Mouse (Mus musculus): ENCODE data around the gene Rpgrip1l. TPM values are rescaled to one million over a fixed set of nuclear protein-coding genes. Genes with fewer than 3 reads are reported as not detected.

Rpgrip1l gene
- polyA plus RNA-seq, 1 experiment from 2014 or later = 13.8 TPM

DNA sequence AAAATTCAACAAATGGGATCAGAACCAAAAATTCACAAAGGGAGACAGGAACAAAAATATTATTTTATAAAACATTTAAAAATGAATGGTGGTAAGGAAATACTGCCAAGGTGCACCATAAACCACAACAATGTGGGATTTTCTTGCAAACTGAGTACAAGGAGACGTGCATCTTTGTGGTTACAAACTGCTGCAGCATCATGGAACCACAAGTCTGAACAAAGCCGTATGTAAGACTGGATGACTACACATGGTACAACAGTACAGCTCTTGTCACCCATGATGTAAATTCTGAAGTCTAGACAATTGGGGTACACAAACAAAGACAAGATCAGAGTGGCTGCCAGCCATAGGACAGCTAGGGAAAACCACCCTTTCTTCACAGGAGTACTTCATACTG is 14.4 kb downstream of the Rpgrip1l start:
- Histone ChIP-seq H3K9ac (ENCODE audit: low read depth, low read length) (no peak overlapping the region), H3K4me3 (ENCODE audit: low read depth, low read length) (no peak overlapping the region), H3K36me3 (ENCODE audit: control insufficient read depth, insufficient read depth, low read length) (peaks cover 33% of the 10 kb centered on the region), H3K9me3 (ENCODE audit: control insufficient read depth, low read length) (no peaks in the 10 kb centered on the region), H3K4me1 (ENCODE audit: control insufficient read depth, insufficient read depth, low read length) (peaks cover 5% of the 10 kb centered on the region), H3K27me3 (replicated peaks; ENCODE audit: control insufficient read depth, insufficient read depth, low read length) (no peaks in the 10 kb centered on the region), H3K4me2 (ENCODE audit: low read depth, low read length) (no peak overlapping the region), H3K27ac (replicated peaks; ENCODE audit: low read depth, low read length) (no peak overlapping the region)
- no peak for DNase-seq (ENCODE audit: low spot score)
- 85% methylated on average over 2 of the region's 2 CpGs for WGBS
- ATAC-seq (ENCODE audit: low read depth) = no peak

GRCm38 (mm10) chr8:91295786-91296185 is 17.3 kb downstream of the Rpgrip1l start:
- H3K9ac ChIP-seq (ENCODE audit: low read depth, low read length) = no peak overlapping the region
- no peak overlapping the region for H3K4me2 ChIP-seq (ENCODE audit: low read depth, low read length)
- H3K36me3 ChIP-seq (ENCODE audit: control insufficient read depth, insufficient read depth, low read length) = peaks cover 23% of the 10 kb centered on the region
- peaks cover 8% of the 10 kb centered on the region for H3K4me1 ChIP-seq (ENCODE audit: control insufficient read depth, insufficient read depth, low read length)
- ATAC-seq (ENCODE audit: low read depth) = no peak
- WGBS = 50% methylated on average over 5 of the region's 5 CpGs
- peak; percentile 72 for DNase-seq (ENCODE audit: low spot score)
- no peak overlapping the region for H3K4me3 ChIP-seq (ENCODE audit: low read depth, low read length)
- no peaks in the 10 kb centered on the region for H3K27me3 ChIP-seq (replicated peaks; ENCODE audit: control insufficient read depth, insufficient read depth, low read length)
- no peaks in the 10 kb centered on the region for H3K9me3 ChIP-seq (ENCODE audit: control insufficient read depth, low read length)
- no peak overlapping the region for H3K27ac ChIP-seq (replicated peaks; ENCODE audit: low read depth, low read length)

DNA sequence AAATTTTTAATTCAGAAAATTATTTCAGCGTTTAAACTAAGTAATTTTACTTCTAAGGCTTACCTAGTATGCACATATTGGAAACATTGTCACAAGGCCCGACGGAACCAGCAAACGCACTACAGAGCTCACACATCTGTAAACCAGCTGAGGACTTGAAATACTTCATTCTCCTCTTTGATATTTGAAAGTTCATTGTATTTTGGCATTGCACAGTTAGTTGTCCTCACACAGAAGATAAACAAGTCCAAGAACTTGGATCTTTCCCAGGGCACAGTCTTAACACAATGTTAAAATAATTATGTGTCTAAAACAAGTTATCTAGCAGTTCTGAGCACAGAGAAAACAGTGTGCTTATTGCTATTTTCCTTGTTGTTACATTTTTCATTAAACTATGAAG is 22.5 kb downstream of the Rpgrip1l start:
- H3K4me2 ChIP-seq (ENCODE audit: low read depth, low read length) = no peak overlapping the region
- peaks cover 3% of the 10 kb centered on the region for H3K4me1 ChIP-seq (ENCODE audit: control insufficient read depth, insufficient read depth, low read length)
- H3K36me3 ChIP-seq (ENCODE audit: control insufficient read depth, insufficient read depth, low read length) = no peaks in the 10 kb centered on the region
- no peak overlapping the region for H3K27ac ChIP-seq (replicated peaks; ENCODE audit: low read depth, low read length)
- no peaks in the 10 kb centered on the region for H3K9me3 ChIP-seq (ENCODE audit: control insufficient read depth, low read length)
- 44% methylated on average over 4 of the region's 4 CpGs for WGBS
- no peak overlapping the region for H3K4me3 ChIP-seq (ENCODE audit: low read depth, low read length)
- H3K9ac ChIP-seq (ENCODE audit: low read depth, low read length) = no peak overlapping the region
- no peak for ATAC-seq (ENCODE audit: low read depth)
- no peaks in the 10 kb centered on the region for H3K27me3 ChIP-seq (replicated peaks; ENCODE audit: control insufficient read depth, insufficient read depth, low read length)
- peak; percentile 74 for DNase-seq (ENCODE audit: low spot score)

DNA sequence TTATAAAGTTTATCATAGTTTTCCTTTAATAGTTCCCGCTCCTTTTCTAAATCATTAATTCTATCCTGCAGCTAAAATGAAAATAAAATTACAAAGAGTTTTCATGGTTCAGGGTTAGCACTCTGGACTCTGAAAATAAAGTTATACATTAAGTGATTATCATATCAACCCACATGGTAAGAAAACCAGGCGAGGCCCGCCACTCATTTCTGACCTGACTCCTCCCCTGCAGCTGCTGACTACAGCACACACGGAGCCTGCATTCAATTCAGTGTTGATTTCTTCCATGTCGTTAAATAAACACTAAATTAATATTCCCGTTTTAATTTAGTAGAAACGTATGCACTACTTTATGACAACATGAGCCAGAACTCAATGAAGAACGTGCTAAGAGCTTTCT is 26.8 kb downstream of the Rpgrip1l start:
- no peak overlapping the region for H3K9ac ChIP-seq (ENCODE audit: low read depth, low read length)

GRCm38 (mm10) chr8:91283815-91284214 is 29.2 kb downstream of the Rpgrip1l start:
- WGBS = 49% methylated on average over 1 of the region's 1 CpGs

More for the DNA sequence above, 26.8 kb downstream of the Rpgrip1l start:
- no peak overlapping the region for H3K4me3 ChIP-seq (ENCODE audit: low read depth, low read length)
- H3K4me2 ChIP-seq (ENCODE audit: low read depth, low read length) = no peak overlapping the region
- no peaks in the 10 kb centered on the region for H3K9me3 ChIP-seq (ENCODE audit: control insufficient read depth, low read length)
- H3K36me3 ChIP-seq (ENCODE audit: control insufficient read depth, insufficient read depth, low read length) = no peaks in the 10 kb centered on the region
- ATAC-seq (ENCODE audit: low read depth) = no peak
- H3K27ac ChIP-seq (replicated peaks; ENCODE audit: low read depth, low read length) = no peak overlapping the region
- H3K27me3 ChIP-seq (replicated peaks; ENCODE audit: control insufficient read depth, insufficient read depth, low read length) = no peaks in the 10 kb centered on the region
- H3K4me1 ChIP-seq (ENCODE audit: control insufficient read depth, insufficient read depth, low read length) = peaks cover 19% of the 10 kb centered on the region
- WGBS = 71% methylated on average over 8 of the region's 8 CpGs
- no peak for DNase-seq (ENCODE audit: low spot score)

GRCm38 (mm10) chr8:91282655-91283054 is 30.4 kb downstream of the Rpgrip1l start:
- Histone ChIP-seq H3K4me1 (ENCODE audit: control insufficient read depth, insufficient read depth, low read length) (peaks cover 26% of the 10 kb centered on the region), H3K36me3 (ENCODE audit: control insufficient read depth, insufficient read depth, low read length) (no peaks in the 10 kb centered on the region), H3K4me2 (ENCODE audit: low read depth, low read length) (no peak overlapping the region), H3K9ac (ENCODE audit: low read depth, low read length) (no peak overlapping the region), H3K4me3 (ENCODE audit: low read depth, low read length) (no peak overlapping the region), H3K27ac (replicated peaks; ENCODE audit: low read depth, low read length) (peak overlapping the region; percentile 77; the same call in 1 of the 2 replicates), H3K27me3 (replicated peaks; ENCODE audit: control insufficient read depth, insufficient read depth, low read length) (no peaks in the 10 kb centered on the region), H3K9me3 (ENCODE audit: control insufficient read depth, low read length) (no peaks in the 10 kb centered on the region)
- DNase-seq (ENCODE audit: low spot score) (peak; percentile 84), ATAC-seq (ENCODE audit: low read depth) (peak; percentile 47)
- WGBS = 44% methylated on average over 5 of the region's 5 CpGs

More at GRCm38 (mm10) chr8:91283815-91284214, 29.2 kb downstream of the Rpgrip1l start:
- peaks cover 26% of the 10 kb centered on the region for H3K4me1 ChIP-seq (ENCODE audit: control insufficient read depth, insufficient read depth, low read length)
- no peaks in the 10 kb centered on the region for H3K36me3 ChIP-seq (ENCODE audit: control insufficient read depth, insufficient read depth, low read length)
- no peak overlapping the region; the same call in 1 of the 2 replicates for H3K27ac ChIP-seq (replicated peaks; ENCODE audit: low read depth, low read length)
- no peak overlapping the region for H3K4me3 ChIP-seq (ENCODE audit: low read depth, low read length)
- H3K9ac ChIP-seq (ENCODE audit: low read depth, low read length) = no peak overlapping the region
- no peak for DNase-seq (ENCODE audit: low spot score)
- ATAC-seq (ENCODE audit: low read depth) = no peak
- no peak overlapping the region for H3K4me2 ChIP-seq (ENCODE audit: low read depth, low read length)
- H3K9me3 ChIP-seq (ENCODE audit: control insufficient read depth, low read length) = no peaks in the 10 kb centered on the region
- H3K27me3 ChIP-seq (replicated peaks; ENCODE audit: control insufficient read depth, insufficient read depth, low read length) = no peaks in the 10 kb centered on the region

GRCm38 (mm10) chr8:91281545-91281944 is 31.5 kb downstream of the Rpgrip1l start:
- DNase-seq (ENCODE audit: low spot score) (no peak), ATAC-seq (ENCODE audit: low read depth) (no peak)
- no peak overlapping the region for H3K9ac ChIP-seq (ENCODE audit: low read depth, low read length)
- peaks cover 26% of the 10 kb centered on the region for H3K4me1 ChIP-seq (ENCODE audit: control insufficient read depth, insufficient read depth, low read length)
- H3K9me3 ChIP-seq (ENCODE audit: control insufficient read depth, low read length) = no peaks in the 10 kb centered on the region
- no peaks in the 10 kb centered on the region for H3K36me3 ChIP-seq (ENCODE audit: control insufficient read depth, insufficient read depth, low read length)
- H3K4me3 ChIP-seq (ENCODE audit: low read depth, low read length) = no peak overlapping the region
- H3K27me3 ChIP-seq (replicated peaks; ENCODE audit: control insufficient read depth, insufficient read depth, low read length) = no peaks in the 10 kb centered on the region
- H3K4me2 ChIP-seq (ENCODE audit: low read depth, low read length) = no peak overlapping the region
- WGBS = 71% methylated on average over 8 of the region's 8 CpGs
- peak overlapping the region; percentile 61 for H3K27ac ChIP-seq (replicated peaks; ENCODE audit: low read depth, low read length)

DNA sequence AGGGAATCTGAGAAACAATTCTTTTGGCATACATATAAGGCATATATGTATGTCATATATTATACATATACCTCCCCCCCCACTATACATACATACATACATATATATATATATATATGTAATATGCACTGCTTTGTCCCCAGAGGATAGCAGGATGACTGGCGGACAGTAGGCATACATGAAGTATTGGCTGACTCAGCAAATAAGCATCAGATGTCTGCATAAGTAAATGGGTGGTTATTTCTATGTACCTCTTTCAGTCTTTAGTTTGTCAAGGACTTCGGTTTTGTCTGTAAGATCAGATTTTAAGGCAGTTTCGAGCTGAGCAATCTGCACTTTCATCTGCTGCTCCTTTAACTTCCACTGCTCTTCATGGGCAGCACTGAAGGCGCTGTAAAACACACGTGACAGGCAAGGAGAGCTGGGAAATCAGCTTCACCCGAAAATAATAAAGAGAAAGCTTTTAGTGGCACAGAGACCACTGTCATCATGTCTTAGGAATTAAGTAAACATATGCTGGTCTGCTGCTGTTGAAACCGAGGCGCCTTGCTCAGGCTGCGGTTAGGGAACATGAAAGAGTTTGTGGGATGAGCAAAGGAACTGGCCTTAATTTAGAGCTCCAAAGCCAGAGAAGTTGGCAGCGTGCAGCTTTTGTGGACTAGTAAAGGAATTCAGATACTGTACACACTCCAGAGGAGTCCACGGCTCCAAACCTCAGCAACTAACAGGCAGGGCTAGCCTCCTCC is 32.4 kb downstream of the Rpgrip1l start:
- WGBS = 51% methylated on average over 11 of the region's 11 CpGs
- Histone ChIP-seq H3K27me3 (replicated peaks; ENCODE audit: control insufficient read depth, insufficient read depth, low read length) (no peaks in the 10 kb centered on the region), H3K36me3 (ENCODE audit: control insufficient read depth, insufficient read depth, low read length) (no peaks in the 10 kb centered on the region; the same call in 1 of the 2 replicates), H3K9ac (ENCODE audit: low read depth, low read length) (0 out of 2 replicates have a peak overlapping the region, but pooled peaks have one; percentile 14), H3K4me3 (ENCODE audit: low read depth, low read length) (no peak overlapping the region), H3K9me3 (ENCODE audit: control insufficient read depth, low read length) (no peaks in the 10 kb centered on the region), H3K27ac (replicated peaks; ENCODE audit: low read depth, low read length) (peak overlapping the region; percentile 61), H3K4me1 (ENCODE audit: control insufficient read depth, insufficient read depth, low read length) (peaks cover 26% of the 10 kb centered on the region), H3K4me2 (ENCODE audit: low read depth, low read length) (peak overlapping the region; percentile 1; the same call in 1 of the 2 replicates)
- DNase-seq (ENCODE audit: low spot score) = peak; percentile 91
- peak; percentile 67; the same call in 1 of the 2 replicates for ATAC-seq (ENCODE audit: low read depth)

- Histone ChIP-seq H3K4me3 (ENCODE audit: low read depth, low read length) (no peak overlapping the region), H3K9me3 (ENCODE audit: control insufficient read depth, low read length) (no peaks in the 10 kb centered on the region), H3K9ac (ENCODE audit: low read depth, low read length) (no peak overlapping the region), H3K4me2 (ENCODE audit: low read depth, low read length) (no peak overlapping the region), H3K27me3 (replicated peaks; ENCODE audit: control insufficient read depth, insufficient read depth, low read length) (no peaks in the 10 kb centered on the region), H3K36me3 (ENCODE audit: control insufficient read depth, insufficient read depth, low read length) (peaks cover 6% of the 10 kb centered on the region), H3K4me1 (ENCODE audit: control insufficient read depth, insufficient read depth, low read length) (peaks cover 21% of the 10 kb centered on the region), H3K27ac (replicated peaks; ENCODE audit: low read depth, low read length) (peak overlapping the region; percentile 33; the same call in 1 of the 2 replicates)
- DNase-seq (ENCODE audit: low spot score) (no peak), ATAC-seq (ENCODE audit: low read depth) (no peak)
- WGBS = 54% methylated on average over 5 of the region's 5 CpGs
These were observed 35.0 kb downstream of the Rpgrip1l start for GRCm38 (mm10) chr8:91278060-91278459.

All from embryonic facial prominence, embryonic 14.5 days (tissue).